Mouse (Mus musculus) hindbrain, embryonic 15.5 days (tissue): ENCODE measurements at regions not wholly inside any gene's neighbourhood (a gene's known extent, or its start where the extent isn't known, plus 50 kb on each side); places are given as distances from the start of the nearest gene placed in this dataset.

Experiments used
- ATAC-seq: fragments of 200-750 bp; cut with Nextera tagmentation; 2 replicates; pipeline ENCODE4 v1.8.0; 2017; ENCODE audit warnings: low read depth, moderate number of reproducible peaks, moderate TSS enrichment; ENCODE audit not compliant: low FRiP score
- H3K27ac ChIP-seq: fragments of 300-500 bp; sonication (generic); replicated peaks from 2 replicates; pipeline ENCODE4 v1.5.1; 2015; ENCODE audit warnings: mild to moderate bottlenecking, inconsistent platforms
- H3K27me3 ChIP-seq: fragments of 300-500 bp; sonication (generic); 2 replicates; pipeline ENCODE4 v1.6.1; 2015; ENCODE audit warnings: control low read depth, inconsistent platforms
- H3K36me3 ChIP-seq: fragments of 300-500 bp; sonication (generic); 2 replicates; pipeline ENCODE4 v1.6.1; 2015; ENCODE audit warnings: control low read depth, inconsistent platforms
- H3K4me1 ChIP-seq: fragments of 300-500 bp; sonication (generic); replicated peaks from 2 replicates; pipeline ENCODE4 v1.6.1; 2015; ENCODE audit warnings: control low read depth, inconsistent platforms
- H3K4me2 ChIP-seq: fragments of 300-500 bp; sonication (generic); 2 replicates; pipeline ENCODE4 v1.6.1; 2015; ENCODE audit warnings: moderate library complexity, mild to moderate bottlenecking, inconsistent platforms
- H3K4me3 ChIP-seq: fragments of 300-500 bp; sonication (generic); 2 replicates; pipeline ENCODE4 v1.5.1; 2015; ENCODE audit warnings: mild to moderate bottlenecking, inconsistent platforms
- H3K9ac ChIP-seq: fragments of 300-500 bp; sonication (generic); 2 replicates; pipeline ENCODE4 v1.6.1; 2015; ENCODE audit warnings: inconsistent platforms
- H3K9me3 ChIP-seq: fragments of 300-500 bp; sonication (generic); 2 replicates; pipeline ENCODE4 v1.6.1; 2016; ENCODE audit warnings: control low read depth, inconsistent platforms

DNA sequence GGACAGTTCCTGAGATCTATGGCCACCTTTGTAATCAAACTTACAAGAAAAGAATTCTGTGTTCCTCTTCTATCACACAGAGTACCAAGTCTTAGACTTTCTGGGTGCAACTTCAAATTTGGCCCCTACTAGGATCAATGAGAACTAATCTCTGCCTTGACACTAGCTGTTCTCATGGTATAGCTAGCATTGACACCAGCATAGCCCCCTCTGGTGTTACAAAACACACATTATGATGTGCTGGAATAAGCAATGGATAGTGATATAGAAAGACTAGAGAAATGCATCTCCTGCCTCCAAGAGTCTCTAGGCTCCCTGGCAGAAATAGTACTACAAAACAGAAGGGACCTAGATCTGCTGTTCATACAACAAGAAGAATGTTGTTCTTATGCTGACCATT is 566.6 kb upstream of the Vrk2 start:
- H3K9ac ChIP-seq: no peak overlapping the region
- H3K4me2 ChIP-seq: no peak overlapping the region
- no peaks in the 10 kb centered on the region for H3K36me3 ChIP-seq
- no peak for ATAC-seq
- no peaks in the 10 kb centered on the region for H3K27me3 ChIP-seq
- no peak overlapping the region for H3K4me3 ChIP-seq
- H3K9me3 ChIP-seq: no peaks in the 10 kb centered on the region
- no peaks in the 10 kb centered on the region for H3K4me1 ChIP-seq
- no peak overlapping the region for H3K27ac ChIP-seq
